Mouse (Mus musculus) heart, adult 2 months (tissue): ENCODE measurements at regions not wholly inside any gene's neighbourhood (a gene's known extent, or its start where the extent isn't known, plus 50 kb on each side); places are given as distances from the start of the nearest gene placed in this dataset.

Source experiments
- CTCF ChIP-seq: fragments of 200-600 bp; IDR thresholded peaks from 2 replicates; pipeline ENCODE4 v1.8.1; 2022; ENCODE audit warnings: antibody characterized with exemption, mild to moderate bottlenecking, moderate library complexity
- POLR2A ChIP-seq: fragments of 200-500 bp; IDR thresholded peaks from 2 replicates; pipeline ENCODE4 v1.6.1; 2011; ENCODE audit warnings: mild to moderate bottlenecking, low read depth, low read length, control low read depth; ENCODE audit not compliant: insufficient read depth

GRCm38 (mm10) chr14:105693713-105694112 lies 202.9 kb downstream of the Spry2 start:
- TF ChIP-seq POLR2A (no peak), CTCF (no peak)
